Mouse (Mus musculus) left cerebral cortex, adult 9 months (tissue): ENCODE measurements at regions not wholly inside any gene's neighbourhood (a gene's known extent, or its start where the extent isn't known, plus 50 kb on each side); places are given as distances from the start of the nearest gene placed in this dataset.
"Not testable (repeated sequence)": the region's sequence is repeated elsewhere in the genome, so short reads cannot be mapped to it uniquely, and the experiment has no call there.

Experiments used
- DNase-seq, 2 experiments: peaks; one replicate each; pipeline ENCODE4 v3.0.0; 2022; ENCODE audit warnings: low spot score in 2 of 2

- DNase-seq = no peak
Measured at GRCm38 (mm10) chr7:129689464-129689863, 97.8 kb downstream of the Wdr11 start.

- no peak for DNase-seq
Measured at GRCm38 (mm10) chr7:129690868-129691267, 99.2 kb downstream of the Wdr11 start.

GRCm38 (mm10) chr7:129691619-129692071 lies 100.0 kb downstream of the Wdr11 start:
- no peak for DNase-seq

GRCm38 (mm10) chr7:129693635-129694034 lies 102.0 kb downstream of the Wdr11 start:
- no peak for DNase-seq

GRCm38 (mm10) chr7:129694168-129694567 lies 102.5 kb downstream of the Wdr11 start:
- no peak for DNase-seq

- DNase-seq = no peak
Measured at GRCm38 (mm10) chr7:129699931-129700570, 108.4 kb downstream of the Wdr11 start.

GRCm38 (mm10) chr7:129727559-129727958 lies 135.9 kb downstream of the Wdr11 start:
- DNase-seq = no peak

GRCm38 (mm10) chr7:129729709-129730238 lies 138.1 kb downstream of the Wdr11 start:
- DNase-seq = no peak

GRCm38 (mm10) chr7:129730785-129731352 lies 139.2 kb downstream of the Wdr11 start:
- DNase-seq = no peak

- DNase-seq = no peak
Measured at GRCm38 (mm10) chr7:129742657-129743056, 151.0 kb downstream of the Wdr11 start.

GRCm38 (mm10) chr7:129743955-129744666 lies 152.4 kb downstream of the Wdr11 start:
- no peak for DNase-seq

- no peak for DNase-seq
Measured at GRCm38 (mm10) chr7:129746639-129747038, 155.0 kb downstream of the Wdr11 start.

- DNase-seq = no peak
Measured at GRCm38 (mm10) chr7:129750936-129751335, 159.3 kb downstream of the Wdr11 start.

GRCm38 (mm10) chr7:129754737-129755136 lies 163.1 kb downstream of the Wdr11 start:
- DNase-seq = no peak

- no peak for DNase-seq
Measured at GRCm38 (mm10) chr7:129756138-129756537, 164.5 kb downstream of the Wdr11 start.

- DNase-seq = no peak
Measured at GRCm38 (mm10) chr7:129759848-129760247, 168.2 kb downstream of the Wdr11 start.

GRCm38 (mm10) chr7:129760386-129760785 lies 168.7 kb downstream of the Wdr11 start:
- DNase-seq = no peak

- no peak for DNase-seq
Measured at GRCm38 (mm10) chr7:129763754-129764153, 172.1 kb downstream of the Wdr11 start.

- no peak for DNase-seq
Measured at GRCm38 (mm10) chr7:129764456-129764970, 172.8 kb downstream of the Wdr11 start.

- DNase-seq = no peak
Measured at GRCm38 (mm10) chr7:129765681-129766080, 174.0 kb downstream of the Wdr11 start.

- DNase-seq = no peak
Measured at GRCm38 (mm10) chr7:129766087-129766834, 174.6 kb downstream of the Wdr11 start.

- not testable (repeated sequence) for DNase-seq
Measured at GRCm38 (mm10) chr7:129769673-129770072, 178.0 kb downstream of the Wdr11 start.
